Mouse (Mus musculus): ENCODE measurements at regions not wholly inside any gene's neighbourhood (a gene's known extent, or its start where the extent isn't known, plus 50 kb on each side); places are given as distances from the start of the nearest gene placed in this dataset.

DNA sequence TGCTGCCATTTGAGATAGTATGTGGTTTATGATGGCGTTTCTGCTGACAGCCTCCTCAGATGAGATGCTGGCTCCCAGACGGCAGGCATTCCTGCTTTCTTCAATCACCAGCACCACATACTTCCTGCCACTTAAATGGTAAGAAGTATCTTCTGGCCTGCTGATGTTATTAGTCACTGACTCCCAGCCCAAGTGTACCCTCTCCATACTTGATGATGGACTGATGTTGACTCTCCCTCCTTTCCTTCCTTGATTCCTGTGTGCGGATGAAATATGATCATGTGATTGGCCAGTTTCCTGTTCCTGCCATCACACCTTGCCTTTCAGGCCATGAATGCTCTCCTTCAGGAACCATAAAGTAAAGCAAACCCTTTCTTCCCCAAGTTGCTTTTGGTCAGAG lies 50.8 kb upstream of the Rpl10-ps3 start:
- no peak for DNase-seq
- 40% methylated on average over 3 of the region's 3 CpGs for WGBS

DNA sequence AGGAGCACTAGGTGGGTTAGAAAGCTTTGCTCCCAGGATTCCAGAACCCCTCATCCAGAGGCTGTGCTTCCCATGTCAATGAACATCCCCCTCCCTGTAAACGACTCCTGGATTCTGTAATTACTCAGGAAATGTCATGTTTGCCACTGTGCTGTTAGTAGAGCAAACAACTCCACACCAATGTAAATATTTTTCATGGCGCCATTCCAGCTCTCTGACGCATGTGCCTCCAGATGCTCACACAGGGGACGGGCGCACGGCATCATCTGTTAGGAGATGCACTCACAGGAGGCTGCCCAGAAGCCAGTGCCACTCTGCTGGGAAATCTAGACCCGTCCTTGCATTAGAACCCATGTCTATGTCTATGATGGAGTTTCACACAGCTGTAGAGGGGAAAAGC lies 51.3 kb upstream of the Rpl10-ps3 start:
- WGBS = 31% methylated on average over 7 of the region's 7 CpGs
- no peak for DNase-seq
- H3K4me1 ChIP-seq (ENCODE audit: control insufficient read depth, insufficient read depth, low read length) = no peaks in the 10 kb centered on the region
- TF ChIP-seq POLR2A (IDR thresholded peaks at IDR 0.05; ENCODE audit: borderline replicate concordance, extremely low read depth, low read depth, low read length) (no peak), CTCF (IDR thresholded peaks at IDR 0.05; ENCODE audit: insufficient read depth, low read length) (no peak)
- H3K4me3 ChIP-seq (replicated peaks; ENCODE audit: extremely low read depth, low read depth, low read length) = no peak overlapping the region

More for the DNA sequence above, 50.8 kb upstream of the Rpl10-ps3 start:
- Histone ChIP-seq H3K4me1 (ENCODE audit: control insufficient read depth, insufficient read depth, low read length) (no peaks in the 10 kb centered on the region), H3K4me3 (replicated peaks; ENCODE audit: extremely low read depth, low read depth, low read length) (no peak overlapping the region)
- TF ChIP-seq CTCF (IDR thresholded peaks at IDR 0.05; ENCODE audit: insufficient read depth, low read length) (no peak), POLR2A (IDR thresholded peaks at IDR 0.05; ENCODE audit: borderline replicate concordance, extremely low read depth, low read depth, low read length) (no peak)

DNA sequence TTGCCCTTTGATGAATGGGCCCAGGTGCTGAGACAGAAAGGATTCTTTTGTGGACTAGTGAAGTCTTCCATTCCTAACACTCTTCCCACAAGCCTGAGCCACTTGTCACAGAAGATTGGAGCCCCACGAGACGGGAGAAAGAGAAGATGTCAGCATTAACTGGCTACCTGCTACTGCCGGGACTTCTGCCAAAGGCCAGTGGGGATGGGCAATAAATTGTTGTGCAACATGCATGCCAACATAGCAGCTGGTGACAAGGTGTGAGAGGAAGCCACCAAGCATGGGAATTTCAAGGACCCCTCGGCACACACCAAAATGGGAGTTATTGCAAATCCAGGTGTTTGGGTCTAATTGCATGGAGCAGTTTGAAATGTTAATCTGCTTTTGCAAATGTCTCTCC lies 63.6 kb upstream of the Rpl10-ps3 start:
- H3K4me3 ChIP-seq (replicated peaks; ENCODE audit: extremely low read depth, low read depth, low read length) = no peak overlapping the region
- no peak for DNase-seq
- WGBS = 57% methylated on average over 4 of the region's 4 CpGs
- no peaks in the 10 kb centered on the region for H3K4me1 ChIP-seq (ENCODE audit: control insufficient read depth, insufficient read depth, low read length)
- no peak for TF ChIP-seq CTCF (IDR thresholded peaks at IDR 0.05; ENCODE audit: insufficient read depth, low read length)
- no peak for TF ChIP-seq POLR2A (IDR thresholded peaks at IDR 0.05; ENCODE audit: borderline replicate concordance, extremely low read depth, low read depth, low read length)

DNA sequence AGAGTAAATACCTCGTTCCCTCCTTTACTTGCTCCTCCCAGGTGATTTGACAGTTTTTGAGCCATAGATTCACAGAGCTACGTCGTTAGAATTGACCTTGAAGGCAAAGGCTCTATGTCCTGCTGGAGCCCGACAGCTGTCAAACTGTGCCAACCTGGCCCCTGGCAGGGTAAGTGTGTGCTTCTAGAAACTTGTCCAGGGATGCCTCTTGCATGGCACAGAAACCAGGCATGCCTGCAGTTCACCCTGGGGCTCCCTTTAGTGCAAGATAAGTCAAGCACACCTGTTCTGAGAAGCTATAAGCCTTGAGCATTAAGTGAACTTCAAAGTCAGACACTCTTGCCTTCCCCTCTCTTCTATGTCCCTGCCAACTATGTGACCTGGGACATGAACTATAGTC lies 64.1 kb upstream of the Rpl10-ps3 start:
- no peak overlapping the region for H3K4me3 ChIP-seq (replicated peaks; ENCODE audit: extremely low read depth, low read depth, low read length)
- TF ChIP-seq POLR2A (IDR thresholded peaks at IDR 0.05; ENCODE audit: borderline replicate concordance, extremely low read depth, low read depth, low read length) = no peak
- no peak for TF ChIP-seq CTCF (IDR thresholded peaks at IDR 0.05; ENCODE audit: insufficient read depth, low read length)
- WGBS = 57% methylated on average over 4 of the region's 4 CpGs
- DNase-seq = no peak
- H3K4me1 ChIP-seq (ENCODE audit: control insufficient read depth, insufficient read depth, low read length) = no peaks in the 10 kb centered on the region

DNA sequence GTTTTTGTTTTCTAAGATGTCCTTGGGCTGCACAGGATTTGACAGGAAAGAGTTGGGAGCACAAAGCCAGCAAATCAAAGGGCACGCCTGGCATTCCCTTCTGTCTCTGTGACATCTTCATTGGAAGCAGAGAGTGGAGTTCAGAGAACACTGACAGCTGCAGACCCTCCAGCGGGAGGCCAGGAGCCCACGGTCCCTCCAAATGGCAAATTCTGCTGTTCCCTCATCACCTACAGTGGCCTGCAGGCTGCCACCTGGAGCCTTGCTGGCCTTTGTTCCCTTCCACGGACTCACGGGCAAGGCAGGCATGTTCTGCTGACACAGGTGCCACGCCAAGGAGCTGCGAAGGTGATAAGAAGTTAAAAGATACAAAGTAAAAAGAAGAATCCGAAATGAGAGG lies 68.2 kb upstream of the Rpl10-ps3 start:
- Histone ChIP-seq H3K4me1 (ENCODE audit: control insufficient read depth, insufficient read depth, low read length) (no peaks in the 10 kb centered on the region), H3K4me3 (replicated peaks; ENCODE audit: extremely low read depth, low read depth, low read length) (no peak overlapping the region)
- 76% methylated on average over 8 of the region's 8 CpGs for WGBS
- TF ChIP-seq POLR2A (IDR thresholded peaks at IDR 0.05; ENCODE audit: borderline replicate concordance, extremely low read depth, low read depth, low read length) = no peak
- TF ChIP-seq CTCF (IDR thresholded peaks at IDR 0.05; ENCODE audit: insufficient read depth, low read length) = no peak
- DNase-seq = no peak

DNA sequence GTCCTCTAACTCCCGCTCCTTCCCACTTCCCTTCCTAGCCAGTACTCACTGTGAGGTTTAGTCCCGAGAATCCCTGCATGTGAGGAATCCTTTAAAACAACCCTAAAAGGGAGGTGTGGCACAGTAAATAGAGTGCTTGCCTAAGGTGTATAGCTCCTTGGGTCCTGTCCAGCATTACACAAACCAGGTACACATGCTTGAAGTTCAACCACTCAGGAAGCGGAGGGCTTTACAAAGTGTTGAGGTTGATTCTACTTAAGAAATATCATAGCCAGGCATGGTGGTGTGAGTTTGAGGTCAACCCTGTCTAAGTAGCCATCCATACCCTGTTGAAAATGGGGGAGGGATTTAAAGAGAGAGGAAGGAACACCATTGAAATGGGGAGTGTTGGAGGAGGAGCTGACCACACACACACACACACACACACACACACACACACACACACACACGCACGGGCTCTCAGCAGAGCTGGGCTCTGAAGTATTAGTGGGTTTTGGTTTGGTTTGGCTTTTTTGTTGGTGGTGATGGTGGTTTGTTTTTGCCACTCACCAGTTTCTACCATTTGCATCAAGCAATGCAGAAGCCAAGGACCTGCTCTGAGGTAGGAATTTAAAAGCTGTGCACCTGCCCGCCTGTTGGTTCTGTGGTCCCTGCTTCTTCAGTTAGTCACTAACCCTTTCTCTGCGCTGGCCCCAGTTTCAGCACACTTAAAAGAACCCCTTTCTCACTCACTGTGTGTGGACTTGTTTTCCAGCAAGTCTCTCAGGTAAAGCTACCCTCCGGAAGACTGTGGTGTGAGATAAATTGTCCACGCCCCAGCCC lies 69.0 kb upstream of the Rpl10-ps3 start:
- TF ChIP-seq CTCF (IDR thresholded peaks at IDR 0.05; ENCODE audit: insufficient read depth, low read length) = no peak
- no peak for TF ChIP-seq POLR2A (IDR thresholded peaks at IDR 0.05; ENCODE audit: borderline replicate concordance, extremely low read depth, low read depth, low read length)
- H3K4me3 ChIP-seq (replicated peaks; ENCODE audit: extremely low read depth, low read depth, low read length) = no peak overlapping the region
- H3K4me1 ChIP-seq (ENCODE audit: control insufficient read depth, insufficient read depth, low read length) = no peaks in the 10 kb centered on the region
- no peak for DNase-seq
- WGBS = 76% methylated on average over 9 of the region's 9 CpGs

DNA sequence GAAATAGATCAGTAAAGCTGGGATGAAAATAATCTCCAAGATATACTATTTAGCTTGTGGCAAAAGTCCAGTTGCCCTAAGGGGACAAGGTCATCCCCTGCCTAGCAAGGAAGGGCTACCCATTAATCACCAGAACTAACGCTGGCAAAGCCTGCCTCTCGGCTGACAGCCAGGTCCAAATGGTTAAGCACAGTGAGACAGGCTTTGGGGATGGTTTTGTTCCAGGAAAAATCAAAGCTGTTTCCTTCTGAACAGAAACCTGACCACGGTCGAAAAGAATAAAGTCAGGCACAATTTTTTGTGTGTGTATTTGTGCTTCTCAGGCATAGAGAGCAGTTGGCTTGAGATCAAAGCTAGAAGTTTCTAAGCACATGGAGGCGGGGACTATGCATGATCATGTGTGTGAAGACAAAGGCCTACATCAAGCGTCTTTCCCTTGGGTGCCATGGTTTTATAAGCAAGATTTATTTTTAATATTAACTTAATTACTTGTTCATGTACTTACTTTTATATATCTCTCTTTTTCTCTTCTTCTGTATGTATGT lies 70.1 kb upstream of the Rpl10-ps3 start:
- H3K4me1 ChIP-seq (ENCODE audit: control insufficient read depth, insufficient read depth, low read length) = no peaks in the 10 kb centered on the region
- 40% methylated on average over 6 of the region's 6 CpGs for WGBS
- DNase-seq = no peak
- no peak overlapping the region for H3K4me3 ChIP-seq (replicated peaks; ENCODE audit: extremely low read depth, low read depth, low read length)
- TF ChIP-seq POLR2A (IDR thresholded peaks at IDR 0.05; ENCODE audit: borderline replicate concordance, extremely low read depth, low read depth, low read length) (no peak), CTCF (IDR thresholded peaks at IDR 0.05; ENCODE audit: insufficient read depth, low read length) (no peak)

DNA sequence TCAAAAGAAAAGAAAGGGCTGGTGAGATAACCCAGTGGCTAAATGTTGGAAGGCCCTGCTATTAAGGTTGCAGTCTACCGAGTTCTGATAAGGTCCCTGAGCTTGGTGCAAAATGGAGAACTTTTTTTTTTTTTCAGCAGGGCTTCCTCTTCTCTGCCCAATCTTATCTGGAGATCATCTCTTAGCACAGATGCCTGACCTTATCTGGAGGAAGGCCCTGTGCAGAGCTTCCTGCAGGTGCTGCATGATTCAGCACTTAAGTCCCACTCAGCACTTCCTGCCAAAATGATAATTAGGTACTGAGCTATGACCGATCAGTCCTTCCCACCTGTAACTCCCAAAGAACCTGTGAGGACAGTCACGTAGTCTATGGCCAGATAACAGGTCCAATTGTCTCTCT lies 71.9 kb upstream of the Rpl10-ps3 start:
- H3K4me1 ChIP-seq (ENCODE audit: control insufficient read depth, insufficient read depth, low read length) = no peaks in the 10 kb centered on the region
- H3K4me3 ChIP-seq (replicated peaks; ENCODE audit: extremely low read depth, low read depth, low read length) = no peak overlapping the region
- TF ChIP-seq CTCF (IDR thresholded peaks at IDR 0.05; ENCODE audit: insufficient read depth, low read length) = no peak
- no peak for TF ChIP-seq POLR2A (IDR thresholded peaks at IDR 0.05; ENCODE audit: borderline replicate concordance, extremely low read depth, low read depth, low read length)
- 28% methylated on average over 3 of the region's 3 CpGs for WGBS
- DNase-seq = no peak

DNA sequence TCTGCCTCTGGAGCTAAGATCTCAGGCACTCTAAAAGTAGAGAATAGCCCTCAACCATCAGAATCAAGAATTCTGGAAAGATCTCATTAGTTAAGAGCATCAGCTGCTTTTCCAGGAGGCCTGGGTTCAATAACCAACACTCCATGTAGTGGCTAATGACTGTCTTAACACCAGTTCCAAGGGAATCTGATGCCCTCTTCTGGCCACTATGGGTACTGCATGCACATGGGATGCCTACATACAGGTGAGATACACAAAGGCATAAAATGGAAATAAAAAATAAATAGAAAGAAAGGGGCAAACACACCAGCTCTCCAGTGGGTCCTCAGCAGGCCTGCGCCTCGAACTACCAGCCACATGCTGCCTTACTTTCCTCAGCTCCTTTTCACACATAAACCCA lies 73.3 kb upstream of the Plet1 start:
- no peak overlapping the region for H3K4me3 ChIP-seq (replicated peaks; ENCODE audit: extremely low read depth, low read depth, low read length)
- TF ChIP-seq CTCF (IDR thresholded peaks at IDR 0.05; ENCODE audit: insufficient read depth, low read length) (no peak), POLR2A (IDR thresholded peaks at IDR 0.05; ENCODE audit: borderline replicate concordance, extremely low read depth, low read depth, low read length) (no peak)
- WGBS = 94% methylated on average over 2 of the region's 2 CpGs

More for the DNA sequence above, 73.3 kb upstream of the Plet1 start:
- DNase-seq = no peak
- no peaks in the 10 kb centered on the region for H3K4me1 ChIP-seq (ENCODE audit: control insufficient read depth, insufficient read depth, low read length)
